Mouse (Mus musculus) lung, embryonic 14.5 days (tissue): ENCODE measurements at regions not wholly inside any gene's neighbourhood (a gene's known extent, or its start where the extent isn't known, plus 50 kb on each side); places are given as distances from the start of the nearest gene placed in this dataset.

ENCODE experiments used
- ATAC-seq: fragments of 200-750 bp; cut with Nextera tagmentation; 2 replicates; pipeline ENCODE4 v1.8.0; 2017; ENCODE audit warnings: mild to moderate bottlenecking, moderate TSS enrichment, moderate library complexity; ENCODE audit not compliant: insufficient read depth
- DNase-seq: peaks from one replicate; pipeline ENCODE4 v3.0.0-alpha.2; 2015
- H3K27ac ChIP-seq: fragments of 300-500 bp; sonication (generic); 2 replicates; pipeline ENCODE4 v1.5.1; 2014; ENCODE audit warnings: low read depth, mild to moderate bottlenecking, moderate library complexity
- H3K27me3 ChIP-seq: fragments of 300-500 bp; sonication (generic); 2 replicates; pipeline ENCODE4 v1.6.1; 2014; ENCODE audit warnings: low read length, control low read depth; ENCODE audit not compliant: insufficient read depth
- H3K36me3 ChIP-seq: fragments of 300-500 bp; sonication (generic); 2 replicates; pipeline ENCODE4 v1.6.1; 2014; ENCODE audit warnings: control low read depth; ENCODE audit not compliant: insufficient read depth
- H3K4me1 ChIP-seq: fragments of 300-500 bp; sonication (generic); 2 replicates; pipeline ENCODE4 v1.6.1; 2014; ENCODE audit warnings: antibody characterized with exemption, control low read depth; ENCODE audit not compliant: insufficient read depth
- H3K4me2 ChIP-seq: fragments of 300-500 bp; sonication (generic); 2 replicates; pipeline ENCODE4 v1.6.1; 2014; ENCODE audit warnings: mild to moderate bottlenecking
- H3K4me3 ChIP-seq: fragments of 300-500 bp; sonication (generic); 2 replicates; pipeline ENCODE4 v1.5.1; 2014; ENCODE audit warnings: low read depth, low read length
- H3K9ac ChIP-seq: fragments of 300-500 bp; sonication (generic); 2 replicates; pipeline ENCODE4 v1.6.1; 2014
- H3K9me3 ChIP-seq: fragments of 300-500 bp; sonication (generic); 2 replicates; pipeline ENCODE4 v1.6.1; 2016; ENCODE audit warnings: low read depth, low read length, control low read depth
- CTCF ChIP-seq: IDR thresholded peaks from 2 replicates; pipeline ENCODE4 v1.5.1; 2016; ENCODE audit warnings: antibody characterized with exemption, low read depth
- WGBS: fragments of 180-500 bp; shearing (Covaris S2); extraction: QIAGEN DNeasy Blood & Tissue Kit; methylation state at CpG from one replicate; pipeline ENCODE4 v1.1.7; 2014; 5-methylcytosine and 5-hydroxymethylcytosine counted together

GRCm38 (mm10) chr14:24550763-24551471 is 64.0 kb downstream of the Rps24 start:
- Histone ChIP-seq H3K9ac (no peak overlapping the region), H3K27me3 (no peaks in the 10 kb centered on the region), H3K4me1 (no peaks in the 10 kb centered on the region), H3K27ac (no peak overlapping the region), H3K36me3 (no peaks in the 10 kb centered on the region), H3K4me2 (no peak overlapping the region), H3K9me3 (no peaks in the 10 kb centered on the region), H3K4me3 (no peak overlapping the region)
- no peak for DNase-seq
- 51% methylated on average over 7 of the region's 7 CpGs for WGBS
- ATAC-seq = no peak
- TF ChIP-seq CTCF = no peak

GRCm38 (mm10) chr14:24551472-24551783 is 64.5 kb downstream of the Rps24 start:
- 76% methylated on average over 3 of the region's 3 CpGs for WGBS
- Histone ChIP-seq H3K4me3 (no peak overlapping the region), H3K9me3 (no peaks in the 10 kb centered on the region), H3K9ac (no peak overlapping the region), H3K4me1 (no peaks in the 10 kb centered on the region), H3K36me3 (no peaks in the 10 kb centered on the region), H3K4me2 (no peak overlapping the region), H3K27me3 (no peaks in the 10 kb centered on the region), H3K27ac (no peak overlapping the region)
- ATAC-seq = no peak
- DNase-seq = no peak
- no peak for TF ChIP-seq CTCF

GRCm38 (mm10) chr14:24564801-24565624 is 78.1 kb downstream of the Rps24 start:
- TF ChIP-seq CTCF = no peak
- Histone ChIP-seq H3K9me3 (no peaks in the 10 kb centered on the region), H3K4me3 (no peak overlapping the region), H3K9ac (no peak overlapping the region), H3K36me3 (no peaks in the 10 kb centered on the region), H3K4me1 (no peaks in the 10 kb centered on the region), H3K27me3 (no peaks in the 10 kb centered on the region), H3K4me2 (no peak overlapping the region), H3K27ac (no peak overlapping the region)
- DNase-seq = peak; percentile 7
- ATAC-seq = no peak
- 40% methylated on average over 9 of the region's 9 CpGs for WGBS

- Histone ChIP-seq H3K27me3 (no peaks in the 10 kb centered on the region), H3K4me3 (no peak overlapping the region), H3K4me2 (no peak overlapping the region), H3K4me1 (no peaks in the 10 kb centered on the region), H3K9me3 (no peaks in the 10 kb centered on the region), H3K27ac (no peak overlapping the region), H3K9ac (no peak overlapping the region), H3K36me3 (no peaks in the 10 kb centered on the region)
- TF ChIP-seq CTCF = no peak
- no peak for DNase-seq
- ATAC-seq = no peak
- WGBS = 71% methylated on average over 10 of the region's 10 CpGs
Measured at GRCm38 (mm10) chr14:24565718-24566322, 78.9 kb downstream of the Rps24 start.

- Histone ChIP-seq H3K27ac (no peak overlapping the region), H3K27me3 (no peaks in the 10 kb centered on the region), H3K36me3 (no peaks in the 10 kb centered on the region), H3K9me3 (no peaks in the 10 kb centered on the region), H3K4me1 (0 out of 2 replicates have a peak, but pooled peaks cover 5% of the 10 kb centered on the region), H3K4me2 (no peak overlapping the region), H3K4me3 (no peak overlapping the region), H3K9ac (no peak overlapping the region)
- TF ChIP-seq CTCF = no peak
- DNase-seq (no peak), ATAC-seq (no peak)
- 74% methylated on average over 5 of the region's 5 CpGs for WGBS
Measured at GRCm38 (mm10) chr14:24575111-24575510, 88.2 kb downstream of the Rps24 start.

GRCm38 (mm10) chr14:24578535-24579111 is 91.7 kb downstream of the Rps24 start:
- H3K27ac ChIP-seq = no peak overlapping the region; the same call in 1 of the 2 replicates
- no peak overlapping the region for H3K9ac ChIP-seq

More at GRCm38 (mm10) chr14:24578535-24579111, 91.7 kb downstream of the Rps24 start:
- 41% methylated on average over 7 of the region's 7 CpGs for WGBS
- no peaks in the 10 kb centered on the region for H3K36me3 ChIP-seq
- H3K27me3 ChIP-seq = no peaks in the 10 kb centered on the region
- ATAC-seq (peak; percentile 71), DNase-seq (peak; percentile 44)
- no peaks in the 10 kb centered on the region for H3K9me3 ChIP-seq
- no peak overlapping the region for H3K4me2 ChIP-seq
- H3K4me1 ChIP-seq = 0 out of 2 replicates have a peak, but pooled peaks cover 5% of the 10 kb centered on the region
- no peak for TF ChIP-seq CTCF
- H3K4me3 ChIP-seq = no peak overlapping the region
